Mouse (Mus musculus): ENCODE data around the gene Spag5.
"Not testable (repeated sequence)": the region's sequence is repeated elsewhere in the genome, so short reads cannot be mapped to it uniquely, and the experiment has no call there.

The Spag5 gene

DNA sequence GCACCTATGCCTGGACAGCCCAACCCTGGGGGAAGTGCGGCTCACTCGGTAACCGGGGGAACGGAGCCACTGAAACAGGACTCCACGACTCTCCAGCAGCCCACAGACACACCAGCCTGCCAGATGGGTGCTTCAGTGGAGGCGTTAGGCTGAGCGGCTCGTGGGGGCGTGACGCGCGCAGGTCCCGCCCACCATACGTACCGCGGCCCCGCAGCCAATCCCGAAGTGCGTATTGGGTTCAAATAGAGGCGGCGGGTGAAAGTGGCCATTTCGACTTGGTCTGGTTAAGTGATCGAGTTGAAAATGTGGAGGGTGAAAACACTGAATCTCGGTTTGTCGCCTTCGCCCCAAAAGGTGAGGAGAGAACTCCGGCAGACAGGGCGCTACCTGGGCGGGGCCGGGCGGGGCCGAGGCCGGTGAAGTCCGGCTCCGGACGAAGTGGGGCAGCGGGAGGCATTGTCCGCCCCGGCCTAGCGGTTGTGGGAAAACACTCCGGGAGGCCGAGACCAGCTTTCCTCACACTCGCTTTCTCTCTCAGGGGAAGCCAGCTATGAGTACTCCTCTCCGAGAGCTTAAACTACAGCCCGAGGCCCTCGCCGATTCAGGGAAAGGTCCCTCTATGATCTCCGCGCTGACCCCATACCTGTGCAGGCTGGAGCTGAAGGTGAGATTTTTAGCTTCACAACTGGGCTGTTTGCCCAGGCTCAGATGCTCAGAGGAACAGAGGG is at the start of gene Spag5:
Gene Spag5 (plus strand): TSS at position 173 of the 728 bp plus-strand sequence.
- DNase-seq (ENCODE audit: low spot score), result peak; percentile 90

GRCm38 (mm10) chr11:78256618-78257017 is 44.7 kb upstream of the Spag5 start:
- DNase-seq (ENCODE audit: low spot score), result no peak

- DNase-seq (ENCODE audit: low spot score), result no peak
These were observed 40.7 kb upstream of the Spag5 start for GRCm38 (mm10) chr11:78260489-78261258.

DNA sequence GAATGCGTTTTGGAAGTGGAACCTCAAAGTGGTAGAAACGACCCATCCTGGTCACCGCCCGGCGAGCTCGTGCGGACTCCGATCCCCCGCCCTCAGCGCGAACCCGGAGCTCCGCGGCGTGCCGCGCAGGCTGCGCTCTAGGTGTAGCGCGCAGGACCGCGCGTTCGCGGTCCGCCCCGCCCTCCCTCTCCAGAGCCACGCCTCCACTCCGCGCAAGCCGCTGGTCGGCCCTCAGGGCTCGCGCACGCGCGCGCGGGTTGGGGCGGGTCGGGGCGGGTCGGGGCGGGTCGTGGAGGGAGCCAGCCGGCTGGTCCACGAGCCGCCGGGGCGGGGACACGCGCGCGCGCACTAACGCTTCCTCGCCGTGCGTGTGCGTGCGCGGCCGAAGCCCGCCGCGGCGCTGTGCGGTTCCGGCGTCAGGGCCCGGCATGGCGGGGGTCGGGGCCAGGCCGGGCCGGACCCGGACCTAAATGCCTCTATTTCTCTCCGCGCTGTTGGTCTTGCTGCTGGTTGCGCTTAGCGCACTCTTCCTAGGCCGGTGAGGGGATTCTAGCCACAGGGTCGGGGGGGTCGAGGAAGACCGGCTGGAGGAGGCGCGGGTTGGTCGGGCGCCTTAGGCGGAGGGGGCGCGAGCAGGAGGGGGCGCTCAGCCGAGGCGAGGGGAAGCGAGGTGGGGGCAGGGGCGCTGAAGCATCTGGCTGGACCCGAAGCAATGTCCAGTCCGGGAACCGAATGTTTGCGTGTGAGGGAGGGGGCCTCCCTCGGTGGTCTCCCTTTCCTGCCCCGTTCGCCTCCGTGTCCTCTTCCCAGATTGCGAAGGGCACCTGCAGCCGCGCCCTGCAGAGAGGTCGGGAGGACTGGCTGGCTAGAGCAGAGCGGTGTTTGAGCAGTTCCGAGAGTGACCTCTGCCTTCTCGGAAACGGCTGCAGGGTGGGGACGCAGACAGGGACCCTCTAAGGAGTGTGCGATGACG is 39.7 kb upstream of the Spag5 start, which contains the start of gene 2610507B11Rik:
Gene 2610507B11Rik (plus strand): TSS at position 373 of the 973 bp plus-strand sequence.
- peak; percentile 94 for DNase-seq (ENCODE audit: low spot score)

DNA sequence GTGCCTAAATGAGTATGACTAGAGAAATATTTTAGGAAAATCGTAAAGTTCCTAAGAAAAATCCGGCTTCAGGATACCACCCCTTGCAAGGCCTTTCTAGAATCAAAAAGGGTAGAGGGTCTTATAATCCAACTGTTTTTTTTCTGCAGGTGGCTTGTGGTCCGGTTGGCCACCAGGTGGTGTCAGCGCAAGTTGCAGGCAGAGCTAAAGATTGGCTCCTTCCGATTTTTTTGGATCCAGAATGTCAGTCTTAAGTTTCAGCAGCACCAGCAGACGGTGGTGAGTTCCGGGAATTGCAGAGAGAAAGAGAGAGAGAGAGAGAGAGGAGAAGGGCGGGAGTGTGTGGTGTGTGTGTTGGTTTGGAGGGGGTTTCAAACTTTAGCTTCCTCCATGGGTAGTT is 38.8 kb upstream of the Spag5 start:
- DNase-seq (ENCODE audit: low spot score), result peak; percentile 58

DNA sequence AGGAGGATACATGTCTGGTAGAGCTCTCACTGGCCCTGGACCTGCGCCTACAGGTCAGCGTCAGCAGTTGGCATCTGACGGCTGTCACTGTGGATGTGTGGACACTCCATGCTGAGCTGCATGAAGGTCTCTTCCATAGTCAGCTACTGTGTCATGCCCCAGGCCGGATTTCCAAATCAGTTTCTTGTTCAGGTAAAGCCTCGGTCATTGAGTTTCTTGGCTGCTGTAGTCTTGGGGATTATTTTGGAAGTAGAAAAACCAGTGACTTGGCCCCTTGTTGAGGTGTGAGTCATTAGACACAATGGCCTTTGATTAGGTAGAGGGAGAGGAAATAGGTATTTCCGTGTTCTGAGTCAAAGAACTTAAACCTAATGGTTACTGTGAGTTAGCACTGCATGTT is 35.8 kb upstream of the Spag5 start:
- no peak for DNase-seq (ENCODE audit: low spot score)

DNA sequence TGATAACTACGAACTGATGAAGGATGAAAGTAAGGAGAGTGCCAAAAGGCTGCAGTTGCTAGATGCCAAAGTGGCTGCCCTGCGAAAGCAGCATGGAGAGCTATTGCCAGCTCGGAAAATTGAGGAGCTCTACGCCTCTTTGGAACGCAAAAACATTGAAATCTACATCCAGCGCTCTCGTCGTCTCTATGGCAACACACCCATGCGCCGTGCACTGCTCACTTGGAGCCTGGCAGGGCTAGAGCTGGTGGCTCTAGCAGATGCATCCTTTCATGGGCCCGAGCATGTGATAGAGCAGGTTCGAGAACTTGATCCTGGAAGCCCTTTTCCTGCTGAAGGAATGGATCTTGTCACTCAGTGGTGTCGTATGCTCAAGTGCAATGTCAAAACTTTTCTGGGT is 29.3 kb upstream of the Spag5 start:
- DNase-seq (ENCODE audit: low spot score), result no peak

DNA sequence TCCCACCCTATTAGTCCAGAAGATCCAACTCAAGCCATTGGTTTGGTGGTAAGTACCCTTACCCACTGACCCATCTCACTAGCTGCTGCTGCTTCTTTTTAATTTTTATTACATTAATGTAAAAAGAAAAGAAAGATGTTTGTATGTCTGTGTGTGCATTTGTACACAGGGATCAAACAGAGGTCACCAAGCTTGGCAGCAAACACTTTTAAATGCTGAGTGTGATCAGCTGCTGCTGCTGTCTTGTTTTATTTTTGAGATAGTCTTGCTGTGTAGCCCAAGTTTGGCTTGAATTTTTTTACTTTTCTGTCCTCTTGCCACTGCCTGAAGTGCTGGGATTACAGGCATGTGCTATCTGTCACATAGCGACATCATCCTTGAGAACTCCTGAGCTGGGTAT is 25.7 kb upstream of the Spag5 start:
- DNase-seq (ENCODE audit: low spot score), result no peak

GRCm38 (mm10) chr11:78276169-78276568 is 25.2 kb upstream of the Spag5 start:
- not testable (repeated sequence) for DNase-seq (ENCODE audit: low spot score)

GRCm38 (mm10) chr11:78278853-78279252 is 22.5 kb upstream of the Spag5 start:
- no peak for DNase-seq (ENCODE audit: low spot score)

DNA sequence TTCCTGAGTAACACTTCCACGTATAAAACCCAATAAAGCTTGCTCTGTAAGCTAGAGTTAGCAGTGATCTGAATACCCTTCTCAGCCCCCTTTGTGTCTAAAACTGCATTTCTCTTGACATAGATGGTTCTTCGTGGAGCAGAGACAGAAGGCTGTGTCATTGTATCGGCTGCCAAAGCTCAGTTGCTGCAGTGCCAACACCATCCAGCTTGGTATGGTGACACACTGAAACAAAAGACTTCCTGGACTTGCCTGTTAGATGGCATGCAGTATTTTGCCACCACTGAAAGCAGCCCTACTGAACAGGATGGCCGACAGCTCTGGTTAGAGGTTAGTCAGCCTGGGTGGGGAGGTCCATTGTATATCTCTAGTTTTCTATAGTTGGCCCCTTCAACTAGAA is 21.7 kb upstream of the Spag5 start:
- no peak for DNase-seq (ENCODE audit: low spot score)

GRCm38 (mm10) chr11:78289146-78289763 is 12.1 kb upstream of the Spag5 start:
- no peak for DNase-seq (ENCODE audit: low spot score)

DNA sequence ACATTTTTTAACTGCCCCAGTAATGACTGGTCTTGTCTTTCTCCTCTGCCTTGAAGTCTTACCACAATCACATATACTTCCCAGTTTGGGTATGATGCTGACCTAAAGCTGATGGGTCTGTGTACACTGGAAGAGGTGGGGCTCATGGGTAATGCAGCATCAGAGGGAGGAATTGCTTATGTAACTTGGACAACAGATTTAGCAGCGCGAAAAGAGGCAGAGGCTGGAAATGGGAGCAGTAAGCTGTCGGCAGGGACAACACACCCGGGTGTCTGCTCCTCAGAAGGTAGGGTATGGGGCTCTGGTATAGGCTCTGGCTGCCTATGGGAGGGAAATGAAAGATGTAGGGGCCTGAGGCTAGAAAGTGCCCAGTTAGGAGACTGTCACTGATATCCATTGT is 10.7 kb upstream of the Spag5 start, which contains the start of gene BC030499:
Gene BC030499 (plus strand): TSS at position 188 of the 400 bp plus-strand sequence.
- DNase-seq (ENCODE audit: low spot score), result no peak

- no peak for DNase-seq (ENCODE audit: low spot score)
These were observed 6.7 kb upstream of the Spag5 start for GRCm38 (mm10) chr11:78294585-78294984.

DNA sequence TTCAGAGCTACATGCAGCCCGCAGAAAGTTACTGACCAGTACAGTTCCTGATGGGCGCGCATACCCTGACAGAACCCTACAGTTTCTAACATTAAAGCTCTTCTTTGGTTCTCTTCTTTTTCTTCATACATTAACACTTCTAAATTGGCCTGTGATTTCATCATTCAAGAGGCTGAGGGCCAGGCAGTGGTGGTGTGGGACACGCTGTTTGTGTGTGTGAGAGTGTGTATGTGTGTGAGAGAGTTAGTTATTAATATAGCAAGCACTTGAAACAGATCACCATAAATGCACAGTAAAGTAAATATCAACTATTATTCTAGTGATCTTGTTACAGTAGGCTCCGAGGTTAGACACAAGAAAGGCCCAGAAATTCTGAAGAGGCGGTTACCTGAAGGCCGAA is 412 bp upstream of the Spag5 start:
- no peak for DNase-seq (ENCODE audit: low spot score)

GRCm38 (mm10) chr11:78305272-78305671 is 3.9 kb downstream of the Spag5 start:
- DNase-seq (ENCODE audit: low spot score), result no peak

DNA sequence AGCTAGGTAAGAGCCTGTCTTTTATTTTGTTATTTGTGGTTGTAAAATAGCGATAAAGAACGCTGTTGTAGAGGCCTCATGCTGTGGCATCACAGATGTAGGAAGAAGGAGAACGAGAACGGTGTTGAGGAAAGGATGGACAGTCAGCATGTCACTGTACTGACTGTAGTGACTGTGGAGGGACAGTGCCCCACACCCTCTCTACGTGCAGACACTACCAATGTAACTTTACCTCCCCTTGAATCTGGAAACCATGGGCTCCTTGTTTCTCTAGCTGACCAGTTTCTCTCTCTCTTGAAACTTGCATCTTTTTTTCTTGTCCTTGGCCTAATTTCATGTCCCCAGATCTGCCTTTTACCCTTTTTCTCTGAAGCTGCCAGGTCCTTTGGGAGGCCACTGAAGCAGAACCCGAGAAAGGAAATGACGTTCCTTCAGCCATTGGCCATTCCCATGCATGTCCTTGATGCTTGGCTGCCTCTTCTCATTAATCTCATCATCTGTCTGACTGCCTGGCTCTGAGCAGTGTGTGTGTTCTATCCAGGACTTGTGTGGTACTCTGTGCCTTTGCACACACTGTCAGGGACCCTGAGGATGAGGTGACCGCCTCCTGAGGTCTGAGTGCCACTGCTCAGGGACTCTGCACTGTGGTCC is 9.7 kb downstream of the Spag5 start:
- no peak for DNase-seq (ENCODE audit: low spot score)

DNA sequence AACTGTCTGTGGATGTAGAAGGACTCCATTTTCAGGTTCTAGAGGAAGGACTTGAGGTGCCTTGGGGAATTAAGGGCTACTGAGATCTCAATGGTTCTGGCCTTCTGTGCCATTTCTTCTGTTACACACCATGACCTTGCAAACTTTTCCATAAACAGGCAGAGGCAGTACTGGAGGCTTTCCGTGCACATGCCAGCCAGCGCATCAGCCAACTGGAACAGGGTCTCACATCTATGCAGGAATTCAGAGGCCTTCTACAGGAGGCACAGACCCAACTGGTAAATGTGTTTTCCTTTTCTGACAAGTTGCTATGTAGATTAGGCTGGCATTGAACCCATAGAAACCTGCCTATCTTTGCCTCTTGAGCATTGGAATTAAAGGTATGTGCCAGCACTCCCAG is 12.3 kb downstream of the Spag5 start:
- no peak for DNase-seq (ENCODE audit: low spot score)

- DNase-seq (ENCODE audit: low spot score), result no peak
These were observed 17.1 kb downstream of the Spag5 start for GRCm38 (mm10) chr11:78318411-78318810.

DNA sequence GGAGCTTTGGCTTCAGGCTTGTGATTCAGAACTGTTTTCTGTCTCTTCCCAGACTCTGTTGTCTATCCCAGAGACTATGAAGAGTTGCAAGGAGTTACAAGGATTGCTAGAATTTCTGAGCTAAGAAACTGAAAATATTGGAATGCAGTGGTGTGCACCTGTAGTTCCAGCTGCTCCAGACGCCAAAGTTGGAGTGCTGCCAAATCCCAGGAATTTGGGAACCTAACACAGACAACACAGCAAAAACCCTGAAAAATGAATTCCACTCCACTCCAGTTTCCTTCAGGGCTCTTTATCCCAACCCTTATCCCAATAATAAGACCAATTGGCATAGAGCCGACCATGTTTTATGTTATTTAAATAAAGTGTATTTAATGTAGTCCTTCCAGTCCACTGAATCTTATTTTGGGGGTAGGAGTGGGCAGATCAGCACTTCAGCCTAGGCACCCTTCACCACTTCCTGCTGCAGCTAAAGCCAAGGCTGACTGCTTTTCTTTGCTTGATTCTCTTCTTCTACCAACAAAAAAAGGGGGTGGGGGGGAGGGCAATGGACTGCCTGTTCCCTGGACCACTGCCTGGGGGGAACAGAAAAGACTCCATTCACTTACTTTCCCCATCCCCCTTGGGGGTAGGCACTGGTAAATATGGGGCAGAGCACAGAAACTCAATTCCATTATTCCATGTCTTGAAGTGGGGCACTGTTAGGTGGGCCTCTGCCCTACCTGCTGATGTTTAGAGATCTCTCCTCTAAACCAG is 20.9 kb downstream of the Spag5 start:
- no peak for DNase-seq (ENCODE audit: low spot score)
